Mouse (Mus musculus) intestine, postnatal 0 days (tissue): ENCODE data around the gene Slc4a5. TPM values are rescaled to one million over a fixed set of nuclear protein-coding genes. Genes with fewer than 3 reads are reported as not detected.

ENCODE experiments used
- ATAC-seq: fragments of 200-750 bp; cut with Nextera tagmentation; 2 replicates; pipeline ENCODE4 v1.8.0; 2017; ENCODE audit warnings: mild to moderate bottlenecking, moderate TSS enrichment, moderate library complexity
- H3K27ac ChIP-seq: fragments of 300-500 bp; sonication (generic); 2 replicates; pipeline ENCODE4 v1.5.1; 2014; ENCODE audit warnings: mild to moderate bottlenecking, low read depth, low read length, moderate library complexity
- H3K27me3 ChIP-seq: fragments of 300-500 bp; sonication (generic); replicated peaks from 2 replicates; pipeline ENCODE4 v1.6.1; 2014; ENCODE audit warnings: low read length, mixed read lengths; ENCODE audit not compliant: control insufficient read depth, insufficient read depth
- H3K36me3 ChIP-seq: fragments of 300-500 bp; sonication (generic); 2 replicates; pipeline ENCODE4 v1.6.1; 2014; ENCODE audit warnings: mild to moderate bottlenecking, moderate library complexity; ENCODE audit not compliant: control insufficient read depth, insufficient read depth
- H3K4me1 ChIP-seq: fragments of 300-500 bp; sonication (generic); replicated peaks from 2 replicates; pipeline ENCODE4 v1.6.1; 2014; ENCODE audit warnings: antibody characterized with exemption, low read length, mixed read lengths; ENCODE audit not compliant: control insufficient read depth, insufficient read depth
- H3K4me2 ChIP-seq: fragments of 300-500 bp; sonication (generic); replicated peaks from 2 replicates; pipeline ENCODE4 v1.6.1; 2014; ENCODE audit warnings: low read depth, mild to moderate bottlenecking, moderate library complexity
- H3K4me3 ChIP-seq: fragments of 300-500 bp; sonication (generic); 2 replicates; pipeline ENCODE4 v1.5.1; 2014; ENCODE audit warnings: low read depth, low read length
- H3K9ac ChIP-seq: fragments of 300-500 bp; sonication (generic); 2 replicates; pipeline ENCODE4 v1.6.1; 2014; ENCODE audit warnings: mild to moderate bottlenecking, low read depth, low read length
- H3K9me3 ChIP-seq: fragments of 300-500 bp; sonication (generic); 2 replicates; pipeline ENCODE4 v1.6.1; 2016; ENCODE audit warnings: mixed run types; ENCODE audit not compliant: control insufficient read depth
- CTCF ChIP-seq: sonication (generic); IDR thresholded peaks from 2 replicates; pipeline ENCODE4 v1.5.1; 2016; ENCODE audit warnings: low read depth, mild to moderate bottlenecking, control low read depth, antibody characterized with exemption, moderate library complexity
- WGBS: fragments of 180-500 bp; shearing (Covaris S2); extraction: QIAGEN DNeasy Blood & Tissue Kit; methylation state at CpG from one replicate; pipeline ENCODE4 v1.1.7; 2014; 5-methylcytosine and 5-hydroxymethylcytosine counted together
- polyA plus RNA-seq: library from polyadenylated mRNA; unstranded; fragments of >200 nt; fragmentation: Nextera tagmentation; extraction: Ambion mirVana; gene quantifications from 2 replicates; pipeline ENCODE4 v1.2.1, GENCODE M21; 2015

Gene Slc4a5
- polyA plus RNA-seq, 1 experiment from 2014 or later = 1.5 TPM

DNA sequence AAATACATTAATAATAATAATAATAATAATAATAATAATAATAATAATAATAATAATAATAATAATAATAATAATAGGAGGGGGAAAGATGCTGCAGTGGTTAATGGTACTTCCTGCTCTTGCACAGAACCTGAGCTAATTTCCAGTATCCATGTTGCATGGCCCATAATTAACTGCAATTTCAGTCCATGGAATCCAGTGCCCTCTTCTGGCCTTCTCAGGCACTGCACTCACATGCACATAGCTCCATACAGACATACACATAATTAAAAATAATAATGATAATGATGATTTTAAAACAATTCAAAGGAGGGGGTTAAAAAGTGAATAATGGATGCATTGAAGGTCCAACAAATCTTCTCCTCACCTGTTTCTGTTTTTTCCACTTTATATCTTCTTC is 45.6 kb downstream of the Slc4a5 start:
- no peaks in the 10 kb centered on the region for H3K9me3 ChIP-seq
- no peak overlapping the region for H3K27ac ChIP-seq
- no peak overlapping the region for H3K9ac ChIP-seq
- no peak overlapping the region for H3K4me3 ChIP-seq
- no peak overlapping the region for H3K4me2 ChIP-seq
- H3K27me3 ChIP-seq = no peaks in the 10 kb centered on the region
- no peak for ATAC-seq
- H3K36me3 ChIP-seq = no peaks in the 10 kb centered on the region
- TF ChIP-seq CTCF = peak; percentile 65
- no peaks in the 10 kb centered on the region for H3K4me1 ChIP-seq

DNA sequence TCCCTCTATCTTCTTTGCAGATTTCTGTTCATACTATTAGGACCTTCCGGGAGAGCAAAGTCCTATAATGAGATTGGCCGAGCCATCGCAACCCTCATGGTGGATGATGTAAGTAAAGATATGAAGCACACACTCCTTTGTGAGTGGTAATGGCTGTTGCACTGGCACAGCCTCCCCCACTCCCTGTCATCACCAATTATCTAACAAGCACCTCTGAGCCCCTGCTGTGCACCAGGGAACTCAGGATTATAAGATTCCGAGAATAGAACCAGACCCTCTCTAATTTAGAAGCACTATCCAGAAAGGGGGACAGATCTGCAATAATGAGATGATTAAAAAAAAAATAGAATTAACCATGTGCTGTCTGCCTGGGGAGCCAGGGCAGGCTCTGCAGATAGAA is 46.0 kb downstream of the Slc4a5 start:
- Histone ChIP-seq H3K27me3 (no peaks in the 10 kb centered on the region), H3K27ac (no peak overlapping the region), H3K4me2 (no peak overlapping the region), H3K36me3 (no peaks in the 10 kb centered on the region), H3K4me3 (no peak overlapping the region), H3K9ac (no peak overlapping the region), H3K4me1 (no peaks in the 10 kb centered on the region), H3K9me3 (no peaks in the 10 kb centered on the region)
- no peak for ATAC-seq
- 91% methylated on average over 4 of the region's 4 CpGs for WGBS
- TF ChIP-seq CTCF = no peak

GRCm38 (mm10) chr6:83267616-83268015 is 48.0 kb downstream of the Slc4a5 start:
- no peaks in the 10 kb centered on the region for H3K27me3 ChIP-seq
- no peak for ATAC-seq
- H3K27ac ChIP-seq = no peak overlapping the region
- no peak overlapping the region for H3K9ac ChIP-seq
- no peak overlapping the region for H3K4me3 ChIP-seq
- no peaks in the 10 kb centered on the region for H3K36me3 ChIP-seq
- H3K4me2 ChIP-seq = peak overlapping the region; percentile 73
- TF ChIP-seq CTCF = no peak
- H3K9me3 ChIP-seq = no peaks in the 10 kb centered on the region
- H3K4me1 ChIP-seq = no peaks in the 10 kb centered on the region
- 71% methylated on average over 4 of the region's 4 CpGs for WGBS

DNA sequence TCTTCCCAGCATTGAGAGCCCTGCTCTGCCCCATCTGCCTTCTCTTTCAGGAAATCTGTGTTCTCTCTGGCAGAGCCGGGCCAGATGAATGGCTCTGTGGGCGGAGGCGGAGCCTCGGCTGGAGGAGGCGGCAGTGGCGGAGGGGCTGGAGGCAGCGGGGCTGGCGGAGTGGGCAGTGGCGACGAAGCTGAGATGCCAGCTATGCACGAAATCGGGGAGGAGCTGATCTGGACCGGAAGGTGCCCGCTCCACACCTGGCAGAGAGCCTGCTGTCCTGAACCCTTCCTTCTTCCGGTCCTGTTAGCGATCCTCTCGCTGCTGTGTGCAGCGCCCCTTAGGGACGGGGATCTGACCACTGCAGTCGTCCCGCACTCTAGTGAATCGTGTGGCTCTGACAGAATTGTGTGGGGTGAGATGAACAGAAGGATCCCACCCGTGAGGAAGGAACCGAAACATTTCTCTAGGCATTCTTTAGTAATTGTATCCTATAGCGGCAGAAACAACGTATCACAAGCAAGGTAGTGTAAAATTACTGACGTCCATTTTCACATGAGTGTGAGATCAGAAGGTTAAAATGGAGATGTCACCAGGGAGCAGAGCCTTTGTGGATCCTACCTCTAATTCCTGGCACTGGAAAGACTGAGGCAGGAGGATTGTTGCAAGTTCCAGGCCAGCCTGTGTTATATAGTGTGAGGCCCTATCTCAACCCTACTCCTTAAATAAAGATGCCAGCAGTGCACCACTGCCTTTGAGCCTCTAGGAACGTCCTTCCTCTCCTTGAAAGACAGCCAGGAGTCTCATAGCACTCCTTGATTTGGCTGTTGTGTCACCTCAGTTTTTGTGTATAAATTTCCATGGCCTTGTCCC is 48.7 kb downstream of the Slc4a5 start:
- WGBS = 2% methylated on average over 28 of the region's 28 CpGs
- no peaks in the 10 kb centered on the region for H3K9me3 ChIP-seq
- no peaks in the 10 kb centered on the region for H3K4me1 ChIP-seq
- peak overlapping the region; percentile 41; the same call in 1 of the 2 replicates for H3K27ac ChIP-seq
- TF ChIP-seq CTCF = peak; percentile 90
- peak overlapping the region; percentile 50 for H3K4me3 ChIP-seq
- peak overlapping the region; percentile 54 for H3K9ac ChIP-seq
- peak overlapping the region; percentile 73 for H3K4me2 ChIP-seq
- no peaks in the 10 kb centered on the region for H3K36me3 ChIP-seq
- no peaks in the 10 kb centered on the region for H3K27me3 ChIP-seq
- ATAC-seq = peak; percentile 93

- no peaks in the 10 kb centered on the region for H3K36me3 ChIP-seq
- H3K4me1 ChIP-seq = no peaks in the 10 kb centered on the region
- no peaks in the 10 kb centered on the region for H3K27me3 ChIP-seq
- WGBS = 80% methylated on average over 11 of the region's 11 CpGs
- H3K4me2 ChIP-seq = no peak overlapping the region
- H3K9me3 ChIP-seq = no peaks in the 10 kb centered on the region
- TF ChIP-seq CTCF = no peak
- H3K4me3 ChIP-seq = no peak overlapping the region
- H3K27ac ChIP-seq = no peak overlapping the region
- ATAC-seq = no peak
- no peak overlapping the region for H3K9ac ChIP-seq
Observed at GRCm38 (mm10) chr6:83273733-83274132, 54.1 kb downstream of the Slc4a5 start.

DNA sequence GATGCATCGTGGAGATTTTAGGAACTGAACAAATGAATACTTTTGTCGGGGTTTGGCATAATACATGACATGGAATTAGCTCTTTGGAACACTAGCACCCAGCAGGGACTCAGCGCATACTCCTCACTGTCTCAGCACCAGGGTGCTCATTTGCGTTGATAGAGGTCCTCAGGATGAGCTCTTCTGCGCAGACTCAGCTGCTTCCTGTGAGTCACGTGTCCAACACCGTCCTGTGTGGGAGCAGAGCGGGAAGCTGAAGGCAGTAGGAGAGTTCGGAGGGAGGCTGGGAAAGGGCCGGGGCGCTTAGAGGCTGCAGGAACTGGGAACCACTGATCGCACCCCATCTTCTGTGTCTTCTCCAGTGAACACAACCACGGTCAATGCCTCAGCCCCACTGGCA is 57.5 kb downstream of the Slc4a5 start:
- Histone ChIP-seq H3K27ac (no peak overlapping the region), H3K4me3 (no peak overlapping the region), H3K36me3 (no peaks in the 10 kb centered on the region), H3K4me2 (no peak overlapping the region), H3K4me1 (no peaks in the 10 kb centered on the region), H3K27me3 (no peaks in the 10 kb centered on the region), H3K9ac (no peak overlapping the region), H3K9me3 (no peaks in the 10 kb centered on the region)
- WGBS = 68% methylated on average over 13 of the region's 13 CpGs
- TF ChIP-seq CTCF = no peak
- ATAC-seq = no peak
